Mouse (Mus musculus) liver, embryonic 16.5 days (tissue): ENCODE results near the gene Vmn1r180. TPM values are rescaled to one million over a fixed set of nuclear protein-coding genes. Genes with fewer than 3 reads are reported as not detected.
"Not testable (repeated sequence)": the region's sequence is repeated elsewhere in the genome, so short reads cannot be mapped to it uniquely, and the experiment has no call there.

ENCODE experiments used
- ATAC-seq: fragments of 200-750 bp; cut with Nextera tagmentation; 2 replicates; pipeline ENCODE4 v1.8.0; 2017; ENCODE audit warnings: low read depth, mild to moderate bottlenecking, moderate number of reproducible peaks, moderate library complexity
- H3K27ac ChIP-seq: fragments of 300-500 bp; sonication (generic); 2 replicates; pipeline ENCODE4 v1.5.1; 2014; ENCODE audit warnings: mild to moderate bottlenecking, low read length
- H3K27me3 ChIP-seq: fragments of 300-500 bp; sonication (generic); 2 replicates; pipeline ENCODE4 v1.6.1; 2014; ENCODE audit warnings: low read depth, low read length, mixed read lengths; ENCODE audit not compliant: control insufficient read depth, insufficient read depth
- H3K36me3 ChIP-seq: fragments of 300-500 bp; sonication (generic); 2 replicates; pipeline ENCODE4 v1.6.1; 2014; ENCODE audit warnings: mild to moderate bottlenecking; ENCODE audit not compliant: control insufficient read depth, insufficient read depth
- H3K4me1 ChIP-seq: fragments of 300-500 bp; sonication (generic); 2 replicates; pipeline ENCODE4 v1.6.1; 2014; ENCODE audit warnings: low read depth, low read length, mixed read lengths; ENCODE audit not compliant: control insufficient read depth
- H3K4me2 ChIP-seq: fragments of 300-500 bp; sonication (generic); 2 replicates; pipeline ENCODE4 v1.6.1; 2014; ENCODE audit warnings: low read depth, low read length, mixed read lengths
- H3K4me3 ChIP-seq: fragments of 300-500 bp; sonication (generic); 2 replicates; pipeline ENCODE4 v1.5.1; 2014; ENCODE audit warnings: low read depth, mild to moderate bottlenecking, low read length
- H3K9ac ChIP-seq: fragments of 300-500 bp; sonication (generic); 2 replicates; pipeline ENCODE4 v1.6.1; 2014; ENCODE audit warnings: low read depth, low read length
- H3K9me3 ChIP-seq: fragments of 300-500 bp; sonication (generic); replicated peaks from 2 replicates; pipeline ENCODE4 v1.6.1; 2016; ENCODE audit warnings: low read length; ENCODE audit not compliant: control insufficient read depth
- WGBS: fragments of 180-500 bp; shearing (Covaris S2); extraction: QIAGEN DNeasy Blood & Tissue Kit; methylation state at CpG from one replicate; pipeline ENCODE4 v1.1.7; 2014; ENCODE audit not compliant: insufficient replicate concordance; 5-methylcytosine and 5-hydroxymethylcytosine counted together
- polyA plus RNA-seq: library from polyadenylated mRNA; unstranded; fragments of >200 nt; fragmentation: Nextera tagmentation; extraction: Ambion mirVana; gene quantifications from 2 replicates; pipeline ENCODE4 v1.2.1, GENCODE M21; 2015

Vmn1r180 gene
- polyA plus RNA-seq, result not detected in 2 replicates

DNA sequence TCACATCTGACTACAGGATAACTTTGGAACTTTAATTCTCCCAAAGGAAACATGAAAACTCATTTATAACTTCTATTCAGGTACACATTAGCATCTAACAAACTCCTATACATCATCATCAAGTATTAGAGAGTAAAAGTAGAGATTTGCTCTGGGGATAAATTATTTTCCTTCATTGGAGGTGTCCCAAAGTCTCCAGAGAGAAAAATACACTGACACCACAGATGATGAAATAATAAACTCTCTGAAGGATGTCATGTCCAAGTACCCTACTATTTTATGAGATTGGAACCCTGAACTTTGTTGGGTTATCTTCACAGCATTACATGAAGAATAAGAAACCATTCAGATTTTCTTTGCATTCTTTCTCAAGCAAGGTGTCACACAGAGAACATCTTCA lies at the start of gene Vmn1r180:
Gene Vmn1r180, plus strand, starts transcription at position 301 of the 400 bp plus-strand sequence.
- Histone ChIP-seq H3K9ac (no peak within 1 kb of the TSS), H3K27ac (no peak within 1 kb of the TSS), H3K4me2 (no peak within 1 kb of the TSS), H3K4me1 (no peaks in the 10 kb centered on the region), H3K9me3 (no peaks in the 10 kb centered on the region), H3K36me3 (no peaks in the 10 kb centered on the region), H3K27me3 (no peaks in the 10 kb centered on the region), H3K4me3 (no peak within 1 kb of the TSS)
- ATAC-seq, result no peak

GRCm38 (mm10) chr7:23926678-23927077 lies 23.8 kb upstream of the Vmn1r180 start, which contains the start of gene Vmn1r179:
Gene Vmn1r179, plus strand, starts transcription at chr7:23926978.
- Histone ChIP-seq H3K4me3 (no peak within 1 kb of the TSS), H3K9ac (no peak within 1 kb of the TSS), H3K9me3 (no peaks in the 10 kb centered on the region), H3K36me3 (no peaks in the 10 kb centered on the region), H3K4me1 (no peaks in the 10 kb centered on the region), H3K27me3 (no peaks in the 10 kb centered on the region), H3K4me2 (no peak within 1 kb of the TSS), H3K27ac (no peak within 1 kb of the TSS)
- 21% methylated on average over 2 of the region's 2 CpGs for WGBS
- no peak for ATAC-seq

GRCm38 (mm10) chr7:23968044-23968443 lies 17.6 kb downstream of the Vmn1r180 start:
- not testable (repeated sequence) for H3K27me3 ChIP-seq, H3K27ac ChIP-seq, H3K4me1 ChIP-seq, H3K4me2 ChIP-seq, ATAC-seq, H3K9ac ChIP-seq, H3K4me3 ChIP-seq, H3K9me3 ChIP-seq, H3K36me3 ChIP-seq
- WGBS, result 34% methylated on average over 3 of the region's 3 CpGs

DNA sequence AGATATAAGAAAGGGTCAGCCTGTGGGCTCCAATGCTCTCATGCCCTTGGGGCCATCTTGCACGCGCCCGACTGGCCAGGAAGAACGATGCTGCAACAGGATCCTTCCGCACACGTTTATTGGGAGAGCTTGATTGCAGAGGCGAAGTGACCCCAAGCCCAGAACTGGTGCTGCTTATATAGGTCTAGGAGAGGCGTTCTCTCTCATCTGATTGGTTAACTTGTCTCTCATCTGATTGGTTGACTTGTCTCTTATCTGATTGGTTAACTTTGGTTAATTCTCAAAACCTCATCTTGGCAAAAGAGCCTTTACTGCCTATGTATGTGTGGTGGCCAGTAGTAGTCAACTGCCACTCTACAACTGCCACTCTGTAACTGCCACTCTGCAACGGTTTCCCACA lies 23.9 kb downstream of the Vmn1r180 start, which contains the start of gene Vmn1r181:
Gene Vmn1r181, plus strand, starts transcription at position 301 of the 400 bp plus-strand sequence.
- not testable (repeated sequence) for H3K36me3 ChIP-seq, H3K9me3 ChIP-seq, ATAC-seq, H3K4me3 ChIP-seq, H3K4me1 ChIP-seq, H3K9ac ChIP-seq, H3K27ac ChIP-seq, H3K27me3 ChIP-seq, H3K4me2 ChIP-seq
- 65% methylated on average over 9 of the region's 9 CpGs for WGBS

GRCm38 (mm10) chr7:24001391-24001790 lies 51.0 kb downstream of the Vmn1r180 start, which contains the start of gene V1rd19:
Gene V1rd19, plus strand, starts transcription at chr7:24001691.
- Histone ChIP-seq H3K36me3 (no peaks in the 10 kb centered on the region), H3K27me3 (no peaks in the 10 kb centered on the region), H3K27ac (no peak within 1 kb of the TSS), H3K4me3 (no peak within 1 kb of the TSS), H3K9me3 (no peaks in the 10 kb centered on the region), H3K4me1 (no peaks in the 10 kb centered on the region), H3K9ac (no peak within 1 kb of the TSS), H3K4me2 (no peak within 1 kb of the TSS)
- 44% methylated on average over 2 of the region's 2 CpGs for WGBS
- no peak for ATAC-seq

Other genes with a start within 250 kb of the Vmn1r180 start
- gene Vmn1r173, start 249.9 kb upstream of the Vmn1r180 start, polyA plus RNA-seq, result not detected in 2 replicates
- not detected in 2 replicates for gene Vmn1r174, start 198.4 kb upstream of the Vmn1r180 start, polyA plus RNA-seq
- gene Vmn1r175, start 140.0 kb upstream of the Vmn1r180 start, polyA plus RNA-seq, result not detected in 2 replicates
- not detected in 2 replicates for gene Vmn1r176, start 113.3 kb upstream of the Vmn1r180 start, polyA plus RNA-seq
- not detected in 2 replicates for gene Vmn1r177, start 84.2 kb upstream of the Vmn1r180 start, polyA plus RNA-seq
- gene Vmn1r178, start 58.6 kb upstream of the Vmn1r180 start, polyA plus RNA-seq, result not detected in 2 replicates
- gene Vmn1r179, start 23.7 kb upstream of the Vmn1r180 start, polyA plus RNA-seq, result not detected in 2 replicates
- gene Vmn1r181, start 24.0 kb downstream of the Vmn1r180 start, polyA plus RNA-seq, result not detected in 2 replicates
- not detected in 2 replicates for gene V1rd19, start 51.1 kb downstream of the Vmn1r180 start, polyA plus RNA-seq
- not detected in 2 replicates for gene Vmn1r183, start 102.6 kb downstream of the Vmn1r180 start, polyA plus RNA-seq
- gene Zfp180, start 131.3 kb downstream of the Vmn1r180 start, polyA plus RNA-seq, result 8.6 and 9.2 TPM in 2 replicates
- 0.57 and 0.58 TPM in 2 replicates for gene Zfp112, start 161.7 kb downstream of the Vmn1r180 start, polyA plus RNA-seq
- 3.0 and 3.3 TPM in 2 replicates for gene Zfp235, start 183.5 kb downstream of the Vmn1r180 start, polyA plus RNA-seq
- 0.44 TPM in 2 replicates for gene Zfp114, start 224.4 kb downstream of the Vmn1r180 start, polyA plus RNA-seq